Mouse (Mus musculus): ENCODE results near the gene Tmtc4.

DNA sequence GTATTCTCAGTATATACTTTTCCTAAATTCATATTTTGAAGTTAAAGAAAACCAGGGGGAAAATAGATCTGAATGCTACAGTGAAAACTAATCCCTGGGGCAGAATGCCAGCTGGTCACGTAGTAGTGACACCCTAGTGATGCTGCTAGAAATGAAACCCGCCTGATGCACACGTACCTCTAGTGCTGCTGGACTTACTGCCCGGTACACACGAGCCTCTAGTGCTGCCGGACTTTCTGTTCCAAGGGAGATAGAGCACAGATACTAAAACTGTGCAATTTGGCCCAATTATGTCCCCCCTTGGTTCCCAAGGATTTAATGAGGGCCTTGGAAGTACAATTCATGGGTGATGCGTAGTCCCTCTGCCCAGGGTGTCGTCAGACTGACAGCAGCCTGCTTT lies 108.8 kb downstream of the Tmtc4 start:
- no peak for TF ChIP-seq CTCF (IDR thresholded peaks at IDR 0.05)
- no peak for TF ChIP-seq EP300 (IDR thresholded peaks at IDR 0.05)

Measured in lung, postnatal 0 days (tissue).